Mouse (Mus musculus) CH12.LX (cell line): ENCODE measurements at regions not wholly inside any gene's neighbourhood (a gene's known extent, or its start where the extent isn't known, plus 50 kb on each side); places are given as distances from the start of the nearest gene placed in this dataset.

Experiments
- CHD1 ChIP-seq: IDR thresholded peaks from 2 replicates; pipeline ENCODE4 v1.6.1; 2012; ENCODE audit warnings: low read depth, low read length, improper control_type of control experiment, inconsistent platforms
- CHD2 ChIP-seq: IDR thresholded peaks from 2 replicates; pipeline ENCODE4 v1.6.1; 2011; ENCODE audit warnings: low read length, improper control_type of control experiment
- CTCF ChIP-seq, 2 experiments: IDR thresholded peaks in 1 of 2; conservative IDR thresholded peaks in 1 of 2; 2 replicates each; pipeline ENCODE4 v1.5.1; 2011 to 2012; ENCODE audit warnings: low read depth in 2 of 2, low read length in 2 of 2, improper control_type of control experiment in 1 of 2, inconsistent platforms in 1 of 2, mild to moderate bottlenecking in 1 of 2, moderate library complexity in 1 of 2
- EP300 ChIP-seq: IDR thresholded peaks from 2 replicates; pipeline ENCODE4 v1.6.1; 2011; ENCODE audit warnings: low read length, improper control_type of control experiment
- ETS1 ChIP-seq: conservative IDR thresholded peaks from 2 replicates; pipeline ENCODE4 v1.6.1; 2012; ENCODE audit warnings: low read depth, mild to moderate bottlenecking, inconsistent platforms, low read length, improper control_type of control experiment, moderate library complexity
- MAFK ChIP-seq: IDR thresholded peaks from 2 replicates; pipeline ENCODE4 v1.6.1; 2011; ENCODE audit warnings: low read length, improper control_type of control experiment; ENCODE audit not compliant: insufficient replicate concordance
- MXI1 ChIP-seq: IDR thresholded peaks from 2 replicates; pipeline ENCODE4 v1.6.1; 2011; ENCODE audit warnings: mild to moderate bottlenecking, low read depth, low read length, improper control_type of control experiment
- MYC ChIP-seq: IDR thresholded peaks from 2 replicates; pipeline ENCODE4 v1.6.1; 2011; ENCODE audit warnings: low read depth, mild to moderate bottlenecking, improper control_type of control experiment, low read length
- PAX5 ChIP-seq: IDR thresholded peaks from 2 replicates; pipeline ENCODE4 v1.6.1; 2012; ENCODE audit warnings: low read length, inconsistent platforms, mixed read lengths
- POLR2A ChIP-seq: IDR thresholded peaks from 2 replicates; pipeline ENCODE4 v1.6.1; 2011; ENCODE audit warnings: low read depth, mild to moderate bottlenecking, improper control_type of control experiment, low read length
- RCOR1 ChIP-seq: conservative IDR thresholded peaks from 2 replicates; pipeline ENCODE4 v1.6.1; 2012; ENCODE audit warnings: low read depth, mild to moderate bottlenecking, inconsistent platforms, low read length, improper control_type of control experiment
- USF1 ChIP-seq: IDR thresholded peaks from 2 replicates; pipeline ENCODE4 v1.6.1; 2014; ENCODE audit warnings: low read depth, mild to moderate bottlenecking, inconsistent platforms, low read length, improper control_type of control experiment
- ZKSCAN1 ChIP-seq: IDR thresholded peaks from 2 replicates; pipeline ENCODE4 v1.6.1; 2012; ENCODE audit warnings: low read depth, inconsistent platforms, low read length, improper control_type of control experiment, borderline replicate concordance
- ZNF384 ChIP-seq: IDR thresholded peaks from 2 replicates; pipeline ENCODE4 v1.6.1; 2012; ENCODE audit warnings: low read depth, low read length, improper control_type of control experiment, inconsistent platforms

GRCm38 (mm10) chr13:6862186-6862585 is 213.6 kb upstream of the Pfkp start:
- TF ChIP-seq MYC (no peak), ETS1 (no peak), EP300 (no peak), ZNF384 (no peak), POLR2A (no peak), CTCF (conservative IDR thresholded peaks at IDR 0.05 in 1 of 2, IDR thresholded peaks at IDR 0.05 in 1 of 2; ENCODE audit: low read depth in 2 of 2, low read length in 2 of 2) (no peak), MAFK (no peak), CHD2 (no peak), USF1 (no peak), RCOR1 (no peak), PAX5 (no peak), MXI1 (no peak), ZKSCAN1 (no peak), CHD1 (no peak)
